Mouse (Mus musculus): ENCODE results near the gene Psip1. TPM values are rescaled to one million over a fixed set of nuclear protein-coding genes. Genes with fewer than 3 reads are reported as not detected.
A peak's percentile ranks its signal among the peaks of the same experiment; 100 is the strongest.

Gene Psip1
- total RNA-seq, 4 experiments from 2014 or later, result 13.3 to 16.7 (median 15.2) TPM

- DNase-seq (ENCODE audit: low spot score in 2 of 2), result no peak
These were observed 67.5 kb downstream of the Psip1 start for GRCm38 (mm10) chr4:83418781-83419180.

- DNase-seq (ENCODE audit: low spot score in 2 of 2), result no peak
These were observed 68.5 kb downstream of the Psip1 start for GRCm38 (mm10) chr4:83417820-83418186.

GRCm38 (mm10) chr4:83417160-83417819 is 69.0 kb downstream of the Psip1 start, which contains the start of gene Snapc3:
TSS of gene Snapc3 (plus strand) at chr4:83417724.
- DNase-seq (ENCODE audit: low spot score in 2 of 2), result peak; percentile 91 to 93

- DNase-seq (ENCODE audit: low spot score in 2 of 2), result no peak
These were observed 71.9 kb downstream of the Psip1 start for GRCm38 (mm10) chr4:83414241-83414824.

GRCm38 (mm10) chr4:83412060-83412459 is 74.2 kb downstream of the Psip1 start:
- DNase-seq (ENCODE audit: low spot score in 2 of 2), result no peak

GRCm38 (mm10) chr4:83409867-83410505 is 76.3 kb downstream of the Psip1 start:
- no peak for DNase-seq (ENCODE audit: low spot score in 2 of 2)

GRCm38 (mm10) chr4:83407688-83408087 is 78.6 kb downstream of the Psip1 start:
- no peak for DNase-seq (ENCODE audit: low spot score in 2 of 2)

Other genes with a start within 250 kb of the Psip1 start
- 1 to 10 TPM; 4.4 to 5.1 (median 4.9) TPM for gene Ttc39b, start 162.2 kb downstream of the Psip1 start, total RNA-seq (2022)
- gene Snapc3, start 68.7 kb downstream of the Psip1 start, total RNA-seq (2022), result 10 to 100 TPM in 1 of 4 experiments, 1 to 10 TPM in 3; 7.2 to 10.8 (median 9.5) TPM
- gene Ccdc171, start 39.1 kb upstream of the Psip1 start, total RNA-seq (2022), result under 1 TPM; 0.29 to 0.61 (median 0.40) TPM